Mouse (Mus musculus): ENCODE measurements at regions not wholly inside any gene's neighbourhood (a gene's known extent, or its start where the extent isn't known, plus 50 kb on each side); places are given as distances from the start of the nearest gene placed in this dataset.

- no peak for DNase-seq (ENCODE audit: low spot score in 2 of 2)
Measured at GRCm38 (mm10) chr14:25272366-25273156, 186.4 kb upstream of the Zmiz1 start.

GRCm38 (mm10) chr14:25279751-25280150 is 179.2 kb upstream of the Zmiz1 start:
- DNase-seq (ENCODE audit: low spot score in 2 of 2), result no peak

GRCm38 (mm10) chr14:25292557-25292956 is 166.4 kb upstream of the Zmiz1 start:
- DNase-seq (ENCODE audit: low spot score in 2 of 2), result no peak

GRCm38 (mm10) chr14:25294226-25294625 is 164.8 kb upstream of the Zmiz1 start:
- no peak for DNase-seq (ENCODE audit: low spot score in 2 of 2)

- DNase-seq (ENCODE audit: low spot score in 2 of 2), result no peak
Measured at GRCm38 (mm10) chr14:25295688-25296350, 163.2 kb upstream of the Zmiz1 start.

- no peak for DNase-seq (ENCODE audit: low spot score in 2 of 2)
Measured at GRCm38 (mm10) chr14:25299673-25300190, 159.3 kb upstream of the Zmiz1 start.

GRCm38 (mm10) chr14:25301336-25302031 is 157.5 kb upstream of the Zmiz1 start:
- DNase-seq (ENCODE audit: low spot score in 2 of 2), result no peak

- no peak for DNase-seq (ENCODE audit: low spot score in 2 of 2)
Measured at GRCm38 (mm10) chr14:25304391-25304851, 154.6 kb upstream of the Zmiz1 start.

- DNase-seq (ENCODE audit: low spot score in 2 of 2), result no peak
Measured at GRCm38 (mm10) chr14:25306166-25306565, 152.8 kb upstream of the Zmiz1 start.

GRCm38 (mm10) chr14:25306961-25307654 is 151.9 kb upstream of the Zmiz1 start:
- no peak for DNase-seq (ENCODE audit: low spot score in 2 of 2)

- no peak for DNase-seq (ENCODE audit: low spot score in 2 of 2)
Measured at GRCm38 (mm10) chr14:25308051-25308450, 150.9 kb upstream of the Zmiz1 start.

GRCm38 (mm10) chr14:25310671-25311151 is 148.3 kb upstream of the Zmiz1 start:
- no peak for DNase-seq (ENCODE audit: low spot score in 2 of 2)

- DNase-seq (ENCODE audit: low spot score in 2 of 2), result no peak
Measured at GRCm38 (mm10) chr14:25311475-25311874, 147.5 kb upstream of the Zmiz1 start.

- no peak for DNase-seq (ENCODE audit: low spot score in 2 of 2)
Measured at GRCm38 (mm10) chr14:25312135-25312534, 146.8 kb upstream of the Zmiz1 start.

- no peak for DNase-seq (ENCODE audit: low spot score in 2 of 2)
Measured at GRCm38 (mm10) chr14:25312814-25313426, 146.1 kb upstream of the Zmiz1 start.

- DNase-seq (ENCODE audit: low spot score in 2 of 2), result no peak
Measured at GRCm38 (mm10) chr14:25313693-25314240, 145.2 kb upstream of the Zmiz1 start.

- DNase-seq (ENCODE audit: low spot score in 2 of 2), result no peak
Measured at GRCm38 (mm10) chr14:25316491-25316890, 142.5 kb upstream of the Zmiz1 start.

GRCm38 (mm10) chr14:25317680-25318471 is 141.1 kb upstream of the Zmiz1 start:
- DNase-seq (ENCODE audit: low spot score in 2 of 2), result peak; percentile 65 to 75

GRCm38 (mm10) chr14:25318909-25319308 is 140.1 kb upstream of the Zmiz1 start:
- no peak for DNase-seq (ENCODE audit: low spot score in 2 of 2)

GRCm38 (mm10) chr14:25320141-25320540 is 138.8 kb upstream of the Zmiz1 start:
- peak in 1 of 2 experiments; percentile 27 for DNase-seq (ENCODE audit: low spot score in 2 of 2)

Measured in frontal cortex, postnatal 25 days (tissue).